Mouse (Mus musculus): ENCODE measurements at regions not wholly inside any gene's neighbourhood (a gene's known extent, or its start where the extent isn't known, plus 50 kb on each side); places are given as distances from the start of the nearest gene placed in this dataset.
"Not testable (repeated sequence)": the region's sequence is repeated elsewhere in the genome, so short reads cannot be mapped to it uniquely, and the experiment has no call there.

GRCm38 (mm10) chr12:21784403-21784802, 367.0 kb upstream of the Ywhaq start:
- H3K9ac ChIP-seq, result peak overlapping the region; percentile 54; the same call in 1 of the 2 replicates
- not testable (repeated sequence) for H3K27me3 ChIP-seq, H3K9me3 ChIP-seq, H3K27ac ChIP-seq, H3K4me1 ChIP-seq, H3K36me3 ChIP-seq
- peak overlapping the region; percentile 49 for H3K4me3 ChIP-seq
- peak; percentile 83; the same call in 1 of the 2 replicates for ATAC-seq (ENCODE audit: low FRiP score, low read depth)
- peak overlapping the region; percentile 61 for H3K4me2 ChIP-seq (replicated peaks)
- 1% methylated on average over 35 of the region's 39 CpGs for WGBS

- WGBS, result 1% methylated on average over 27 of the region's 45 CpGs
- H3K9ac ChIP-seq; H3K27ac ChIP-seq; H3K36me3 ChIP-seq; H3K9me3 ChIP-seq; H3K27me3 ChIP-seq; ATAC-seq (ENCODE audit: low FRiP score, low read depth); H3K4me1 ChIP-seq: not testable (repeated sequence)
- H3K4me3 ChIP-seq, result peak overlapping the region; percentile 29
- H3K4me2 ChIP-seq (replicated peaks), result peak overlapping the region; percentile 45
These were observed 361.3 kb upstream of the Ywhaq start for GRCm38 (mm10) chr12:21778717-21779116.

GRCm38 (mm10) chr12:21778308-21778707, 360.9 kb upstream of the Ywhaq start:
- 29% methylated on average over 45 of the region's 50 CpGs for WGBS
- H3K27me3 ChIP-seq; H3K27ac ChIP-seq; H3K9me3 ChIP-seq; ATAC-seq (ENCODE audit: low FRiP score, low read depth); H3K4me1 ChIP-seq; H3K9ac ChIP-seq; H3K36me3 ChIP-seq: not testable (repeated sequence)
- H3K4me3 ChIP-seq, result peak overlapping the region; percentile 29
- H3K4me2 ChIP-seq (replicated peaks), result peak overlapping the region; percentile 45

GRCm38 (mm10) chr12:21767717-21768116, 350.3 kb upstream of the Ywhaq start:
- H3K9me3 ChIP-seq; H3K36me3 ChIP-seq; H3K27me3 ChIP-seq; H3K9ac ChIP-seq; ATAC-seq (ENCODE audit: low FRiP score, low read depth); H3K4me3 ChIP-seq; H3K4me2 ChIP-seq (replicated peaks); H3K27ac ChIP-seq; H3K4me1 ChIP-seq: not testable (repeated sequence)
- 91% methylated on average over 2 of the region's 2 CpGs for WGBS

Measured in limb, embryonic 13.5 days (tissue).